Mouse (Mus musculus): ENCODE measurements at regions not wholly inside any gene's neighbourhood (a gene's known extent, or its start where the extent isn't known, plus 50 kb on each side); places are given as distances from the start of the nearest gene placed in this dataset.

DNA sequence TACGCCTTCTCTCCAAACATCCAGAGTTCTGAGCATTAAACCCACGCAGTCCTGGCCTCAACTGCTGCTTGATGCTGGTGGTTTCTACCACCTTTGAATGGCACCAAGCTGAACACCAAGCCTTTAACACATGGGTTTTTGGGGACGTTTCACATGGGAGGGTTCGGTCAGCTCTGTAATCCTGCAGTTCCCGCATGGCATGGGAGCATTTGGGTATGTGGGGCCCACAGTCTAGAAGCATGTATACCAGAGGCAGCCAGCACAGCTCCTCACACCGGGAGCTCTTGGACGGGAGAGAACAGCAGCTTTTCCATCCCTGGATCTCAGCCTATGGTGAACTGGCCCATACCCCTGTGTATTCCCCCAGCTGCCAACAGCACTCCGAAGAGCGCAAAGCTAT lies 55.9 kb upstream of the Dap start:
- H3K9me3 ChIP-seq (ENCODE audit: low read depth, low read length) = no peaks in the 10 kb centered on the region
- H3K27ac ChIP-seq (ENCODE audit: low read depth) = no peak overlapping the region
- TF ChIP-seq CTCF (IDR thresholded peaks at IDR 0.05; ENCODE audit: low read depth) = no peak
- no peaks in the 10 kb centered on the region for H3K36me3 ChIP-seq (ENCODE audit: insufficient read depth)
- H3K9ac ChIP-seq = no peak overlapping the region
- DNase-seq (no peak), ATAC-seq (ENCODE audit: insufficient read depth) (no peak)
- no peak overlapping the region for H3K4me2 ChIP-seq
- no peak overlapping the region for H3K4me3 ChIP-seq (ENCODE audit: low read depth, low read length)
- no peaks in the 10 kb centered on the region for H3K27me3 ChIP-seq (ENCODE audit: insufficient read depth, low read length)
- H3K4me1 ChIP-seq (ENCODE audit: insufficient read depth) = no peaks in the 10 kb centered on the region
- WGBS = 82% methylated on average over 9 of the region's 9 CpGs

DNA sequence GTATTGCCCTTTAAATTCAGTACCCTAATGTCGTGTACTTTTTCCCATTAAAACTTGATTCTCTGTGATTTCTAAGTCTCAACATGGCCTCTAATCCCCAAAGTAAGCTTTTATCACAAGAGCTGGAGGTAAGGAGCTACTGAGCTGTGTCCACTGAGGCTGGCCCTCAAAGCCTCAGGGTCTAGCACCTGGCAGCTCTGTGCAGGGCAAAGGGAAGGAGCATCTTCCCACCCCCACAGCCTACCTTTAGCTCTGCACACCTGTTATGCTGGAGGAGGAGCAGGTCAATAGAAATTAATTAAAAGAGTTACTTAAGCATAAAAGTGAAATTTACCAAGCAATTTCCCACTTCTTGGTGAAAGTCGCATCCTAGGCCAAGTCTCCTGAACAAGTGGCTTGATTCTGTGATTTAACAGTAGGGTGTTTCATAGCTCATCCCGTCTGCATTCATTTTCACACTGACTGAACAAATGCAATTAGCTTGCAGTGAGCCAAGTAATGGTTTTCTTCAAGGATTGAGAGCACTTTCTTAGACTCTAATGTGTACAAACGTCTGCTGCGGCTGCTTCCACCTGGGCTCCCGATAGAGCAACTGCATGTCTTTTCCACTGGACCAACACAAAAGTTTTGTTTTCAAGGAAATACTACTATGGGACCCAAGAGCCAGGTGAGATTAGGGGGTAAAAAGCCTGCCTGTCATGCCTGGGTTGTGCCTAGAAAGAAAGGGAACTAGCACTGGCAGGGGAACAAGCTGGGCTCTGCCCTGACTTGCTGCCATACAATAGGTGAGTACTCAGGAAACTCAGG lies 50.6 kb upstream of the Dap start:
- H3K9me3 ChIP-seq (ENCODE audit: low read depth, low read length) = no peaks in the 10 kb centered on the region
- no peaks in the 10 kb centered on the region for H3K36me3 ChIP-seq (ENCODE audit: insufficient read depth)
- no peak for TF ChIP-seq CTCF (IDR thresholded peaks at IDR 0.05; ENCODE audit: low read depth)
- H3K9ac ChIP-seq = no peak overlapping the region
- H3K4me1 ChIP-seq (ENCODE audit: insufficient read depth) = no peaks in the 10 kb centered on the region
- H3K27me3 ChIP-seq (ENCODE audit: insufficient read depth, low read length) = no peaks in the 10 kb centered on the region
- DNase-seq = no peak
- 73% methylated on average over 6 of the region's 6 CpGs for WGBS
- H3K4me2 ChIP-seq = no peak overlapping the region
- no peak for ATAC-seq (ENCODE audit: insufficient read depth)
- H3K27ac ChIP-seq (ENCODE audit: low read depth) = no peak overlapping the region
- H3K4me3 ChIP-seq (ENCODE audit: low read depth, low read length) = no peak overlapping the region
